Mouse (Mus musculus): ENCODE results near the gene Pnpo. TPM values are rescaled to one million over a fixed set of nuclear protein-coding genes. Genes with fewer than 3 reads are reported as not detected.

The Pnpo gene
- polyA plus RNA-seq, 1 experiment from 2014 or later = 206 TPM

GRCm38 (mm10) chr11:96928088-96928487 is 15.7 kb downstream of the Pnpo start, which contains the start of gene Prr15l:
Prr15l (plus strand) TSS chr11:96928104.
- ATAC-seq (replicated peaks; ENCODE audit: low FRiP score) (no peak), DNase-seq (ENCODE audit: low spot score) (no peak)
- 70% methylated on average over 2 of the region's 2 CpGs for WGBS
- H3K36me3 ChIP-seq (ENCODE audit: control insufficient read depth, insufficient read depth, low read length) = no peaks in the 10 kb centered on the region
- H3K4me2 ChIP-seq = peak within 1 kb of the TSS; percentile 26
- H3K4me3 ChIP-seq (ENCODE audit: low read depth, low read length) = no peak within 1 kb of the TSS
- H3K9me3 ChIP-seq (ENCODE audit: control insufficient read depth, low read length) = no peaks in the 10 kb centered on the region
- H3K4me1 ChIP-seq (replicated peaks; ENCODE audit: control insufficient read depth, insufficient read depth, low read length) = peaks cover 48% of the 10 kb centered on the region
- no peak within 1 kb of the TSS for H3K9ac ChIP-seq (ENCODE audit: low read depth, low read length)
- H3K27ac ChIP-seq (ENCODE audit: low read depth, low read length) = no peak within 1 kb of the TSS
- peaks cover 12% of the 10 kb centered on the region; the same call in 1 of the 2 replicates for H3K27me3 ChIP-seq (replicated peaks; ENCODE audit: control insufficient read depth, insufficient read depth, low read length)

DNA sequence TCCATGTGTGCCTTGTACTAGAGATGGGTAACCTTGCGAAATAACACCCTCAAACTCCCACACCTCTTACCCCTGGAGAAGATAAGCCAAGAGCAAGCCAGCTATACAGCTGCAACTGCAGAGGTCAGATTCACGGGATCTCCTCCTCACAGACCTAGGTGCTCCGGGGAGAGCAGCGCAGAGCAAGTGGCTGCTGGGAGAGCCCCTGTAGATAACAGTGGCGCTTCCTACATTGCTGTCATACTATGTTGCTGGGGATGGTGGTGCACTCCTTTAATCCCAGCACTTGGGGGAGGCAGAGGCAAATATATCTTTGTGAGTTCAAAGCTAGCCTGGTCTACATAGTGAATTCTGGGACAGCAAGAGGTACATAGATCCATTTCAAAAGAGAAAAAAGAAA is 17.2 kb downstream of the Pnpo start:
- H3K27ac ChIP-seq (ENCODE audit: low read depth, low read length) = peak overlapping the region; percentile 71; the same call in 1 of the 2 replicates
- DNase-seq (ENCODE audit: low spot score) (no peak), ATAC-seq (replicated peaks; ENCODE audit: low FRiP score) (peak; percentile 89)
- no peak overlapping the region for H3K4me3 ChIP-seq (ENCODE audit: low read depth, low read length)
- H3K4me2 ChIP-seq = no peak overlapping the region
- no peaks in the 10 kb centered on the region for H3K9me3 ChIP-seq (ENCODE audit: control insufficient read depth, low read length)
- peaks cover 43% of the 10 kb centered on the region for H3K4me1 ChIP-seq (replicated peaks; ENCODE audit: control insufficient read depth, insufficient read depth, low read length)
- peaks cover 12% of the 10 kb centered on the region; the same call in 1 of the 2 replicates for H3K27me3 ChIP-seq (replicated peaks; ENCODE audit: control insufficient read depth, insufficient read depth, low read length)
- no peak overlapping the region for H3K9ac ChIP-seq (ENCODE audit: low read depth, low read length)
- WGBS = 39% methylated on average over 5 of the region's 5 CpGs
- H3K36me3 ChIP-seq (ENCODE audit: control insufficient read depth, insufficient read depth, low read length) = no peaks in the 10 kb centered on the region

DNA sequence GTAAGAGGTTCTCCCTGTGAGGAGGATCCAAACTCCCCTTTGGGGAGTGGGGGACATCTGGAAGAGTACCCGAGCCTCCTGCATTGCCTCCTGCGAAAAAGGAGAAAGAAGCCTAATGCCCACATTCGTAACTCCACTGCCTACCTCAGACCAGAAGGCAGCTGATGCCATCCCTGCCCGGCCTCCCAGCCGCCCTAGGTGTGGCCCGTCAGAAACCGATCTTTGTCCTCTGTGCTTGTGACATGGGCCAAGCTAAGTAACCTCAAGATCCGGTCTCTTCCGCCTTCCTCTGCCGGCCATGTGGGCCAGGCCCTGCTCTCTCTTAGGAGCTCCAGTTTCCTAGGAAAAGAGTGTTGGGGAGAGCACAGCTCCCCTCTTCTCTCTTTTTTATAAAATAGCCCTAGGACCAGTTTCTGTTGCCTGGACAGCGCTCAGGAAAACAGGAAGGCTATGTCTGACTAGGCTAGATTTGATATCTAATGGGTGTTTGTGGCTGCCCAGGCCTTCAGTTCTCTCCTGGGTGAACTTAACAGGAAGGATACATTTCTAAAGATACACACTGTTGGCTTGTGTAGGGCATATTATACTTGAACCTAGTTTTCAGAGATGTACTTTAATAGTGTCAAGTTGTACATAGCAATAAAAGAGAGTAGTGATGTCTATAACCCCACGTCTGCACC is 18.2 kb downstream of the Pnpo start:
- 68% methylated on average over 12 of the region's 12 CpGs for WGBS
- Histone ChIP-seq H3K27ac (ENCODE audit: low read depth, low read length) (peak overlapping the region; percentile 71), H3K27me3 (replicated peaks; ENCODE audit: control insufficient read depth, insufficient read depth, low read length) (peaks cover 12% of the 10 kb centered on the region; the same call in 1 of the 2 replicates), H3K4me2 (peak overlapping the region; percentile 20; the same call in 1 of the 2 replicates), H3K9ac (ENCODE audit: low read depth, low read length) (peak overlapping the region; percentile 48; the same call in 1 of the 2 replicates), H3K9me3 (ENCODE audit: control insufficient read depth, low read length) (no peaks in the 10 kb centered on the region), H3K4me1 (replicated peaks; ENCODE audit: control insufficient read depth, insufficient read depth, low read length) (peaks cover 37% of the 10 kb centered on the region), H3K36me3 (ENCODE audit: control insufficient read depth, insufficient read depth, low read length) (no peaks in the 10 kb centered on the region), H3K4me3 (ENCODE audit: low read depth, low read length) (no peak overlapping the region)
- no peak for DNase-seq (ENCODE audit: low spot score)
- ATAC-seq (replicated peaks; ENCODE audit: low FRiP score) = no peak

DNA sequence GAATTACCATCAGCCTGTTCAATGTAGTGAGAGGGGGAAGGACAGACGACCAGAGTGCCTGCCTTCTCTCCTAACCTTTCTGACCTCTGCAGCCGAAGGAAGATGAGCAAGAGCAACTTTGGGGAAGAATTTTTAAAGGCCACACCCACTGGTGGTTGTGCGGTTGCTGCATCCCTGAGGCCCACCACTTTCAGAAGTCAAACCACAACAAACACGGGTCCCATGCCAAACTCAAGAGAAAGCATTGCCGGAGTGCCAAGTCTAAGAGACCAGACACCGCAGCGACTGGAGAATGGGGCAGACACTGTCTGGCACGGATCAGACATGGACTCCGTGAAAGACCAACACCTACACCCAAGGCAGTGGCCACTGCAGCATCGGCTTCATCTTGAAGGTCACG is 18.9 kb downstream of the Pnpo start:
- peaks cover 30% of the 10 kb centered on the region for H3K4me1 ChIP-seq (replicated peaks; ENCODE audit: control insufficient read depth, insufficient read depth, low read length)
- ATAC-seq (replicated peaks; ENCODE audit: low FRiP score) = no peak; the same call in 1 of the 2 replicates
- no peaks in the 10 kb centered on the region for H3K36me3 ChIP-seq (ENCODE audit: control insufficient read depth, insufficient read depth, low read length)
- no peak overlapping the region for H3K4me3 ChIP-seq (ENCODE audit: low read depth, low read length)
- H3K27ac ChIP-seq (ENCODE audit: low read depth, low read length) = peak overlapping the region; percentile 13; the same call in 1 of the 2 replicates
- no peaks in the 10 kb centered on the region for H3K9me3 ChIP-seq (ENCODE audit: control insufficient read depth, low read length)
- no peak overlapping the region for H3K4me2 ChIP-seq
- peaks cover 10% of the 10 kb centered on the region; the same call in 1 of the 2 replicates for H3K27me3 ChIP-seq (replicated peaks; ENCODE audit: control insufficient read depth, insufficient read depth, low read length)
- DNase-seq (ENCODE audit: low spot score) = no peak
- H3K9ac ChIP-seq (ENCODE audit: low read depth, low read length) = no peak overlapping the region; the same call in 1 of the 2 replicates
- WGBS = 54% methylated on average over 11 of the region's 11 CpGs

DNA sequence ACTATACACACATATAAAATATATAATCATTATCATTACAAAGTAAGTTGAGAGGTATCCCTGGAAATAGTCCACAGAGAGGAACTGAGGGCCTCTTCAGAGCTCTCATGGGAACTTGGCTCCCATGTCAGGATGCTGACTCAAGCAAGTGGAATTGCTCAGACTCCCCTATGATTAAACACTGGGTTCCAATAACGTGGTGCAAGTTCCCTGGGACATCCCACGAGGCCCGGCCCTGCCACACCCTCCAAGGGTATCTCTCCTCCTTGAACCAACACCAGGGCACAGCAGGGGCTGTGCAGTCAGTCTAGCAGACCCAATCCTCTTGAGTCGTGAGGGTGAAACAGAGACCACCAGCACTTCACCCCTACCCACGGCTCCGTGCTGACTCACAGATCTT is 24.8 kb downstream of the Pnpo start:
- H3K9me3 ChIP-seq (ENCODE audit: control insufficient read depth, low read length) = no peaks in the 10 kb centered on the region
- WGBS = 51% methylated on average over 6 of the region's 6 CpGs
- DNase-seq (ENCODE audit: low spot score) = no peak
- no peak overlapping the region for H3K9ac ChIP-seq (ENCODE audit: low read depth, low read length)
- peaks cover 20% of the 10 kb centered on the region for H3K4me1 ChIP-seq (replicated peaks; ENCODE audit: control insufficient read depth, insufficient read depth, low read length)
- no peaks in the 10 kb centered on the region for H3K36me3 ChIP-seq (ENCODE audit: control insufficient read depth, insufficient read depth, low read length)
- H3K4me3 ChIP-seq (ENCODE audit: low read depth, low read length) = no peak overlapping the region
- no peak overlapping the region for H3K4me2 ChIP-seq
- no peak for ATAC-seq (replicated peaks; ENCODE audit: low FRiP score)
- no peaks in the 10 kb centered on the region for H3K27me3 ChIP-seq (replicated peaks; ENCODE audit: control insufficient read depth, insufficient read depth, low read length)
- no peak overlapping the region for H3K27ac ChIP-seq (ENCODE audit: low read depth, low read length)

DNA sequence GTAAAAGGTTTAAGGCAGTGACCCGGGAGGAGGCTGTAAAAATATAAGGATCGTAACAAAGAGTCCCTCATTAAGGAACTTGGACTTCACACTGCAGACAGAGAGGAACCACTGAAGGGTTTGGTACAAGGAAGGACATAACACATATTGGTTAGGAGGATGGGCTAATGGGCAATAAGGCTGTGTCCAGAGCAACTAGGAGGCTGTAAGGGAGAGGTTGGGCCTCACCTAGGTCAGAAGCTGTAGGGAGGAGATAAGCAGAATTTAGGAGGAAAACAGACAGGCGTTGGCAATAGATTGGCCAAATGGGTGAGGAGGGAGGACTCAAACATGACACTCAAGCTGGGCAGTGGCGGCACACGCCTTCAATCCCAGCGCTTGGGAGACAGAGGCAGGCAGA is 26.4 kb downstream of the Pnpo start:
- H3K9me3 ChIP-seq (ENCODE audit: control insufficient read depth, low read length) = no peaks in the 10 kb centered on the region
- peak overlapping the region; percentile 37 for H3K9ac ChIP-seq (ENCODE audit: low read depth, low read length)
- DNase-seq (ENCODE audit: low spot score) (no peak), ATAC-seq (replicated peaks; ENCODE audit: low FRiP score) (peak; percentile 78)
- H3K36me3 ChIP-seq (ENCODE audit: control insufficient read depth, insufficient read depth, low read length) = no peaks in the 10 kb centered on the region
- peak overlapping the region; percentile 63 for H3K4me2 ChIP-seq
- H3K4me1 ChIP-seq (replicated peaks; ENCODE audit: control insufficient read depth, insufficient read depth, low read length) = peaks cover 20% of the 10 kb centered on the region
- no peak overlapping the region for H3K4me3 ChIP-seq (ENCODE audit: low read depth, low read length)
- H3K27ac ChIP-seq (ENCODE audit: low read depth, low read length) = peak overlapping the region; percentile 81
- no peaks in the 10 kb centered on the region for H3K27me3 ChIP-seq (replicated peaks; ENCODE audit: control insufficient read depth, insufficient read depth, low read length)
- WGBS = 52% methylated on average over 6 of the region's 6 CpGs

DNA sequence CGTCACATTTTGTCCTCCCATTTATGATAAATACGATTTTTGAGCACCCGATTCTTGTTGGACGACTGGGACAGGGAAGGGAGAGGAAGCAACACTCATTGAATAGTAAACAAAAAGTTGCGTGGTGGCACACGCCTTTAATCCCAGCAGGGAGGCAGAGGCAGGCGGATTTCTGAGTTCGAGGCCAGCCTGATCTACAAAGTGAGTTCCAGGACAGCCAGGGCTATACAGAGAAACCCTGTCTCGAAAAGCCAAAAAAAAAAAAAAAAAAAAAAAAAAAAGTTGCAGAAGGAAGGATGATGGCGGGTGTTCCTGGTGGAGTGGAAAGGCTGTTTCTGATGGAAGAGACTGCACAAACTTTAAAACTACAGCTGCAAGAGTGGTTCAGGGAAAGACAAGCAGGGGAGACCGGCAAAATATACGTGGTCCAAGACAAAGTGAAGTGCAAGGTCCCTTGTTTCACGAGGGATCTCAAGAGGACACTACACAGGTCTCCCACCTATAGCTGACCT is 26.8 kb downstream of the Pnpo start:
- 21% methylated on average over 12 of the region's 13 CpGs for WGBS
- no peaks in the 10 kb centered on the region for H3K27me3 ChIP-seq (replicated peaks; ENCODE audit: control insufficient read depth, insufficient read depth, low read length)
- DNase-seq (ENCODE audit: low spot score) (no peak), ATAC-seq (replicated peaks; ENCODE audit: low FRiP score) (peak; percentile 10)
- H3K9ac ChIP-seq (ENCODE audit: low read depth, low read length) = peak overlapping the region; percentile 37
- peak overlapping the region; percentile 81 for H3K27ac ChIP-seq (ENCODE audit: low read depth, low read length)
- H3K36me3 ChIP-seq (ENCODE audit: control insufficient read depth, insufficient read depth, low read length) = no peaks in the 10 kb centered on the region
- peaks cover 20% of the 10 kb centered on the region for H3K4me1 ChIP-seq (replicated peaks; ENCODE audit: control insufficient read depth, insufficient read depth, low read length)
- peak overlapping the region; percentile 63 for H3K4me2 ChIP-seq
- peak overlapping the region; percentile 31 for H3K4me3 ChIP-seq (ENCODE audit: low read depth, low read length)
- H3K9me3 ChIP-seq (ENCODE audit: control insufficient read depth, low read length) = no peaks in the 10 kb centered on the region

- Histone ChIP-seq H3K4me1 (replicated peaks; ENCODE audit: control insufficient read depth, insufficient read depth, low read length) (peaks cover 20% of the 10 kb centered on the region), H3K4me2 (peak within 1 kb of the TSS; percentile 92), H3K9ac (ENCODE audit: low read depth, low read length) (peak within 1 kb of the TSS; percentile 80), H3K27ac (ENCODE audit: low read depth, low read length) (peak within 1 kb of the TSS; percentile 81), H3K36me3 (ENCODE audit: control insufficient read depth, insufficient read depth, low read length) (no peaks in the 10 kb centered on the region), H3K9me3 (ENCODE audit: control insufficient read depth, low read length) (no peaks in the 10 kb centered on the region), H3K27me3 (replicated peaks; ENCODE audit: control insufficient read depth, insufficient read depth, low read length) (no peaks in the 10 kb centered on the region), H3K4me3 (ENCODE audit: low read depth, low read length) (peak within 1 kb of the TSS; percentile 58)
- WGBS = under 1% methylated on average over 55 of the region's 55 CpGs
- DNase-seq (ENCODE audit: low spot score) (peak; percentile 99), ATAC-seq (replicated peaks; ENCODE audit: low FRiP score) (peak; percentile 90)
Measured at GRCm38 (mm10) chr11:96916044-96916884, 27.5 kb downstream of the Pnpo start, which contains the start of gene Cdk5rap3. Cdk5rap3 (minus strand) TSS chr11:96916496.
